Mouse (Mus musculus): ENCODE measurements at regions not wholly inside any gene's neighbourhood (a gene's known extent, or its start where the extent isn't known, plus 50 kb on each side); places are given as distances from the start of the nearest gene placed in this dataset.
A peak's percentile ranks its signal among the peaks of the same experiment; 100 is the strongest.

DNA sequence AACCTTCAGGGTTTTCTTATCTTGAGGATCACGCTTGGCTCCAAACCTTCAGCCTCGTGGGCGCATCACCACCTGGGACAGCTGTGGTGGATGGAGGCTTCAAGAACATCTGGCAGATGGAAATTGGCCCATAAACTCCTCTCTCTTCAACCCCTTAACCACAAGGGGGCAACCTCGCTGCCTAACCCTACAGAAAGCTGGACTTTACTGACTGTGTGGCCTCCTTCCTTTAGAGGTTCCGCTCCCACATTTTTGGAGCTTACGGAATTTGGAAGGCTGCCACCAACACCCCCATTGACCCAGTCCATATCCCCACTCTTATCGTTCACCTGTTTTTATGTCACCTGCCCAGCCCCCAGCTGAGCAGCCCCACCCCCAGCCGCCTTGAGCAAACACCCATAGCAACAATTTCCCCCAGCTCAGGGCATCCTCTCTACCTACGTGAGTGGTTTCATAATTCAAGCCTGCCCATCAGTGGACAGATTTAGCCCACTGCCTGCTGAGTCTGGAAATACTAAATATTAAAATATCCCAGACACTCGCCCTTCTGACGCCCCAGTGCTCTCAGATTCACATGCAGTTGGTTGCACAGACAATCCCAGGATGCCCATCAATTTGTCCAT lies 167.0 kb upstream of the Slc22a22 start:
- peak; percentile 41 to 58 for DNase-seq

- DNase-seq = no peak
These were observed 161.7 kb upstream of the Slc22a22 start for GRCm38 (mm10) chr15:57639115-57639514.

DNA sequence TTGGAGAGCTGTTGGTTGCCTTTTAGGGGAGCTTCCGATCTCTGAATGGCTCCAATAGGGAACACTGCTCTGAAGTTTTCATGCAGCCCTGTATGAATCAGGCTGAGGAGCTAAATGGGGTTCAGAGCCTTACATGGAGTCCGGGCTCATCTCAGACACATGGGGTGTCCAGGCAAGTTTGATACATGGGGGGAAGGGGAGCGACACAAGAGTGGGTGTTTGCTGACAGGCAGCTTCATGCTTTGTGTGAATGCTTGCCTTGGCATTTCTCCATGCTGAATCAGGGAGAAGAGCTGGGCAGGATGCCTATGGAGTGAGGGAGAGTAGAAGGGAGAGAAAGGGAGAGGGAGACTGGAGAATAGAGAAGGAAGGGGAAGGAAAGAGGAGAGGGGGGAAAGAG lies 155.6 kb upstream of the Slc22a22 start:
- peak in 1 of 2 experiments; percentile 7 for DNase-seq

GRCm38 (mm10) chr15:57632537-57632936 lies 155.1 kb upstream of the Slc22a22 start:
- no peak for DNase-seq

DNA sequence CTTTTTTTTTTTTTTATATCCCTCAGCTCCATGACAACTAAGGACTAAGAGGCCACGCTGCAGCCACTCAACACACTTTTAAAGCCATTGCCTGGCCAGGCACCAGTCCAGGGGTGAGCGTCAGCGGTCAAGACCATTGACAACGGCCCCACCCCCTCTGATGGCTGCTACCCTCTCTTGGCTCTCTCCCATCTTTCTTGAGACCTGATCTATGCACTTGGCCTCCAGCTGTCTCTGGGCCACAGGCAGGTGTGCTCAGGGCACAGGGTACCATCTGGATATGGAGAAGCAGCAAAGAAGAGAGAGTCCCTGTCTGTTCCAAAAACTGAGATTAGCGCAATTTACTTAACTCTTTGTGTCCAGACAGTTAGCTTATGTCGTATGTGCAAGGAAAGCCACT lies 141.0 kb upstream of the Slc22a22 start:
- DNase-seq = no peak

DNA sequence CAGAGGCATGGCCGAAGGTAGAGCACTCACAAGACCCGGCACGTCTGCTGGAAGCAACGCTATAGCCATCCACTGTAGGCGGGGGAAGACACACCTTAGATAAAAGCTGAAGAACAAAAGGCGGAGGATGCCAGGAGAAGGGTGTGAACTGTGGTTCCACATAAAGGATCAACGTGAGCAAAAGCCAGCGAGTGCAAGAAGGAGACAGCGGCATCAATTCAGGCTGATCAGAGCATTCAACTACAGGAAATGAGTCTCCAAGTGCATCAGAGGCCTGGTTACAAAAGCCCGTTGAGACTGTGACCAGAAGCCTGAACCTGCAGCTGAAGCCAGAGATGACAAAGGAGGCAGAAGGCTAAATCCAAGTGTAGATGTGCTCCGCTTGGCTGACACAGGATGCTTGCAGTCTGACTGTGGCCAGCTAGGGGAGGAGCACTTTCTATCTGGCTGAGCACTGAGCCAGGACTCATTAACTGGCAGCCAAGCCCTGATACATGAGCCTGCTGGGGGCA lies 139.5 kb upstream of the Slc22a22 start:
- peak; percentile 20 to 45 for DNase-seq

DNA sequence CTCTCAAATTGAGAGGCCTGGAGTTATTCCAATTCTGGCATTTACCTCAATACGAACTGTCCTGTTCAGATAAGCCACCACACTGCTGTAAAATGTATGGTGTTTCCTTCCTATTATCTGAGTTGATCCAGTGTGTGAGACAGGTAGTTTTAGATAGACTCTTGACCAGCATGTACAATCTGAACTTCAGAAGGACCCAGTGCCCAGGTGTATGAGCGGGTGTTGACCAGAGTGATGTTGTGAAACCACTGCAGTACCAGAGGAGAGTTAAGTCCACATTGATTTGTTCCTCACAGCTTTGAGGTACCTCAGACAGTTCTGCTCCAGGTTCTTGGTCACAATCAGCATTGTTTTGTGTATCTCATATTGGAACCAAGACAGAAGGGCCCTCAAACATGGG lies 132.6 kb upstream of the Slc22a22 start:
- no peak for DNase-seq

DNA sequence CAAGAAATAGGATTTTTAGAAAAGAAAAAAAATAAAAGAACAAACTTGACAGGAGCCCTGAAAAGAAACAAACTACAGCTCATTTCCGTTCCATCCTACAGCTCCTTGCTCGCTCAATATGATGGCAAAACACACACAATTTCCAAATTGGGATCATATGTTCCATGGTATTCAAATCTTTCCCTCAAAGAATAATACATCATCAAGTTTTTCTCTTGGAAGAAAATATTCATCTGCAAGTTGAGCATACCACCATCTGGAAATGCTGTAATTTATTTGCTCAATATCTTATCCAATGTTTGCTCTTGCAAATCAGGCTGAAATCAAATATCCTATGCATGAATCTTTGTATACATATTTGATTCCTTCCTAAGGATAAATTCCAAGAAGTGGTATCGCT lies 131.1 kb upstream of the Slc22a22 start:
- no peak for DNase-seq

DNA sequence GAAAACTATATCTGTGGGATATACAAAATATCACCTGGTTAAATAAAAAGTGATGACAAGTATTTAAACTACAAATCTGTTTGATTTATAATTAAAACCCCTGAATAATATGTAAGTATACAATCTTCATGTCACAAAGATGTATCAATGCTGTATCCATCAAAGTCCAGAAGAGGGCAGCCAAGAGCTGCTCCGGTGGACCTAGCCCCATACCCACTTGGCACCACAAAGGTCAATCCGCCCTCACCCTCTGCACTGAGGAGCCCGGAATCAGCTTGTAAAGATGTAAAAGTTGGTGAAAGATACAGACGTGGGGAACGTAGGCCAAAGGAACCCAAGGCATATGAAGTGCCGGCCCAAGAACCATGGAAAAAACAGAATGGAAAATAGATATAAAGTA lies 123.1 kb upstream of the Slc22a22 start:
- DNase-seq = peak; percentile 49 to 55

DNA sequence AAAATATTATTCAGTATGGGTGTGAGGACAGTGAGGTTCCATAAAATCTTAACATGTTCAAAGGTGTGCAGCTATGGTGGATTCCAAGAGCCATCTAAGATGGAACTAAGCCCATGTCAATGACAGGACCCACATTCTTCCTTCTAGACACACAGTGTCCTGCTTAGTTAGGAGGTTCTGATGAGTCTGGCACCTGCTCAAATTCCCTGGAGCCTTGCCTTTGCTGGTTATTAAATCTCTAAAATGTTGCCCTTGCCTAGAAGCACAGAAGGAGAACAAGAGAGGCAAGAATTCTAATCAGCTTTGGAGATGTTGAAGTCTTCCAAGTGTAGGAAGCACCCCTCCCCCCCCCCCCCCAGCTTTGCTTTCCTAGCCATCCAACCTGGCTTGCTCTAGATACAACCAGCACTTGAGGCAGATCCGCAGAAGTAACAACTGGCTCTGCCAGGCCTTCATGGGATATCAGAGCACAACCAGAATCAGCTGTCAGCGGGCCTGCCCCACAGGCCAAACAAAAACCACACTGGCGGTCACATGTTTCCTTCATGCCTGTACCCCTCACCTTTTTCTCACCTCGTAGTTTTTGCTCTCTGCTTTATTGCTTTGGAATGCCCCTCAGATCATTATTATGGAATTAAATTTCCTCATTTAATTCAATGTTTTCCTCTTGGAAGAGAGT lies 116.0 kb upstream of the Slc22a22 start:
- DNase-seq = no peak

- DNase-seq = peak in 1 of 2 experiments; percentile 28
These were observed 113.3 kb upstream of the Slc22a22 start for GRCm38 (mm10) chr15:57590597-57591219.

DNA sequence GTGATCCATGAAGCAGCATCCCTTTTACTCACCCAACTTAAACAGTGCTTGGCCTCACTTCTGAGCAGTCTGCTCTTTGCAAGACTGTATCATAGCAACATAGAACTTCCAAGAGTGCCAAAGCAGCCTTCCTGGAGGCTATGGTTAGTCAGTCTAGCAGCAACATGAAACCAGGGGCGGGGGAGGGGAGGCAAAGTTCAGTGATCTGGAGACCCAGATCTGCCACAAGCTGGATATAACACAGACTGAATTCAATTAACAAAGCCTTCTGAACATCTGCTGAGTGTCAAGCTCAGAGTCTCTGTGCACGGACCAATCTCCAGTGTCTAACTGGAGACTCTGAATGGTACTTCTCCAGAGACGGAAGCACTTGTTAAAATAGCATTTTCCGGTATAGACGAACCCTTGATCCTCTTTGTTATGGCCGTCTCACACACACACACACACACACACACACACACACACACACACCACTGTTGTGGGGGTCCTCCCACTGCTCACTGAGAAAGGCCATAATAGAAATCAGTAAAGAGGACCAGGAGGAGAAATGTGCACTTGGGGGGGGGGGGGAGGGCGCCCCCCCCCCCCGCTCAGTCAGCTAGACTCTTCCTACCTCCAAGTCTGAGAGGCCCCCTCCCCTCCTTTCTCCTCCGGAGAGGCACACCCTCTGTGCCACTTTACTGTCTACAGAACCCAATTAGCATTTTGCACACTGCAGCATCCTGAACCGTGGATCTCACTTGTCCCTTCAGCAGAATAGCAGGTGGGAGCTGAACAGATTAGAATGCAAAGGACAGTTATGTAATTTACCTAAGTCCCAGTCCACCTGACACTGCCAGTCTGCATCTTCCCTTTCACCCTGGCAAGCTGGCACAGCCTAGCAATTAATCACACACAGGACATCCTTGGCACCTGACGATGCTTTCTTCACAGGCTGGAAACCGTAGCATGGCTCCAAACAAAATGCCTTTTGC lies 112.3 kb upstream of the Slc22a22 start:
- peak; percentile 16 to 40 for DNase-seq

- DNase-seq = no peak
These were observed 108.0 kb upstream of the Slc22a22 start for GRCm38 (mm10) chr15:57585411-57585810.

DNA sequence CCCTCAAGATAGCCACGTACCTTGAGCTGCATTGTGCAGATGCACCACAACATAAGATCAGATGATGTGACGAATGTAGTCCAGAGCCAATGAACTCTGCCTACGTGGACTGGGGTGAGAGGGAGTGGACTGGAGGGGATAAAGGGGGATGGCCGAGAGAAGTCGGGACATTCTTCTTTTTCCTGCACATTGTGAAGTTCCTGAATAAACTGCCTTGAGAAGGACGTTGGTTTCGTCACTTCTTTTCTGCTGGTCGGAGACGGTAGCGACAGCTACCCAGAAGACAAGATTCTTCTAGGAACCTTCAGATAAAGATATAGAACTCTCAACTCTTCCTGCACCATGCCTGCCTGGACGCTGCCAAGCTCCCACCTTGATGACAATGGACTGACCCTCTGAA lies 107.1 kb upstream of the Slc22a22 start:
- no peak for DNase-seq

- peak in 1 of 2 experiments; percentile 32 for DNase-seq
These were observed 103.8 kb upstream of the Slc22a22 start for GRCm38 (mm10) chr15:57581266-57581665.

GRCm38 (mm10) chr15:57578794-57579193 lies 101.4 kb upstream of the Slc22a22 start:
- no peak for DNase-seq

GRCm38 (mm10) chr15:57574080-57574618 lies 96.7 kb upstream of the Slc22a22 start:
- DNase-seq = no peak

GRCm38 (mm10) chr15:57572460-57572859 lies 95.0 kb upstream of the Slc22a22 start:
- no peak for DNase-seq

GRCm38 (mm10) chr15:57568006-57568630 lies 90.7 kb upstream of the Slc22a22 start:
- no peak for DNase-seq

GRCm38 (mm10) chr15:57547154-57547553 lies 69.7 kb upstream of the Slc22a22 start:
- DNase-seq = no peak

GRCm38 (mm10) chr15:57545141-57545540 lies 67.7 kb upstream of the Slc22a22 start:
- no peak for DNase-seq

DNA sequence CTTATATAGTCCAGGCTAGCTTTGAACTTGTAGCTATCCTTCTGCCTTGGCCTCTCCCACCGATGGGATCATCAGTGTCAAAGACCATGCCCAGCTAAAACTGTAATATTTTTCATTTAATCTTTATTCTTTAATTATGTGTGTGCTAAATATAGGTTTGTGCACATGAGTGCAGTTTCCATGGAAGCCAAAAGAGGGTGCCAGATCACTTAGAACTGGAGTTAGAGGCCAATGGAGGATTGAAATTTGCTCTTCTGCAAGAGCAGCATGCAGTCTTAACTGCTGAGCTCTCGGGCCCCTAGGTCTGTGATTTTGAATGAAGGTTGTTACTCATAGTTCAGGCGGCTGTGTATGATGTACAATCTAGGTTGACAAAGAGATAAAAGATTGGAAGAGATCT lies 66.6 kb upstream of the Slc22a22 start:
- peak in 1 of 2 experiments; percentile 9 for DNase-seq

Data from kidney, postnatal 25 days (tissue).